Mouse (Mus musculus) adrenal gland, adult 18-20 months (tissue): ENCODE measurements around the gene Fer1l4. TPM values are rescaled to one million over a fixed set of nuclear protein-coding genes. Genes with fewer than 3 reads are reported as not detected.
A peak's percentile ranks its signal among the peaks of the same experiment; 100 is the strongest.

ENCODE experiments used
- DNase-seq, 2 experiments: peaks; one replicate each; pipeline ENCODE4 v3.0.0; 2021 to 2022; ENCODE audit warnings: low spot score in 2 of 2
- total RNA-seq, 2 experiments: library from RNA; stranded (reverse); gene quantifications; 1 replicate in 1 of 2; 2 replicates in 1 of 2; pipeline ENCODE4 v1.2.3; 2021

The Fer1l4 gene
- total RNA-seq, 2 experiments from 2014 or later, result not detected

DNA sequence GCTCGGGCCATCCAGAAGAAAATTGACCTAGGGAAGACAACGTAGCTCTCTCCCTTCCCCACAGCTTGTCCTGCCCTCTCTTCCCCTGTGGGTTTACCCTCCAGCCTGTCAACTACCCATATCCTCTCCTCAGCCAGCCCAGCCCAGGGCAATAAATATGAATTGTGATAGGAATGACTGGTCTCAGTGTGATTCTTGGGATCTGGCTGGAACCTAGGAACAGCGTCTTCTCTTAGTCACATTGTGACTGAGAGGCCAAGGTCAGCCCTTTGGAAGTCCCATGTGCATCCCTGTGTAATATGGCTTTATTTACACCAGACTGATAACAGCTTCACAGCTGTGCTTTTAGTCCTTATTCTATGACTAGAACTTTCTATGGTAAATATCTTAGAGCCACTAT is 34.6 kb downstream of the Fer1l4 start:
- DNase-seq, result no peak

DNA sequence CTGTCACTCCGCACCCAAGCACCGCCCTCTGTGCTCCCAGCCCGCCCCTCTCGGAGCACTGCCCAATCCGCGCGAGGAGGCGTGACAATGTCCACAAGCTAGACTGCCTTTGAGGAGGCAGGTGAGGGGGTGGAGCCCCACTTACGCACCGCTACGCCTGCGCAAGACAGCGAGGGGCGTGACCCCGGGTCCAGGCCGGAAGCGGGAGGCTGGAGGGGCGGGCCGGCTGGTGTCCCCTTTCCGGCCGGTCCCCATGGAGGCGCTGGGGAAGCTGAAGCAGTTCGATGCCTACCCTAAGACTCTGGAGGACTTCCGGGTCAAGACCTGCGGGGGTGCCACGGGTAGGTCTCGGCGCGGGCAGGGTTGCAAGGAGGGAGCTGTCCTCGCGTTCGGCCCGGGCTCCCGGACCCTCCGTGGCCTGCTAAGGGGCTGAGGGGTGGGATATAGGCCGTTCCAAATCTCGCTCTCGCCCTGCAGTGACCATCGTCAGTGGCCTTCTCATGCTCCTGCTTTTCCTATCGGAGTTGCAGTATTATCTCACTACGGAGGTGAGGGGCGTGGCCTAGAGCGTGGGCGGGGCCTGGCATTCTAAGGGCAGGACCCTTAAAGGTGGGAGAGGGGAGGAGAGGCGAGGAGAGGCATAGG is 44.7 kb downstream of the Fer1l4 start, which contains the start of the genes 6430550D23Rik and Ergic3:
Gene 6430550D23Rik, minus strand, starts transcription at position 90 of the 645 bp plus-strand sequence.
Gene Ergic3, plus strand, starts transcription at position 158 of the 645 bp plus-strand sequence.
- peak; percentile 95 to 96 for DNase-seq

GRCm38 (mm10) chr2:156005393-156005792 is 47.4 kb downstream of the Fer1l4 start:
- DNase-seq, result no peak

- DNase-seq, result no peak
Observed at GRCm38 (mm10) chr2:155991863-155992321, 60.9 kb downstream of the Fer1l4 start.

GRCm38 (mm10) chr2:155991151-155991550 is 61.6 kb downstream of the Fer1l4 start:
- DNase-seq, result no peak

- DNase-seq, result no peak
Observed at GRCm38 (mm10) chr2:155989085-155989484, 63.7 kb downstream of the Fer1l4 start.

- no peak for DNase-seq
Observed at GRCm38 (mm10) chr2:155987131-155987530, 65.6 kb downstream of the Fer1l4 start.

- DNase-seq, result no peak
Observed at GRCm38 (mm10) chr2:155985776-155986175, 67.0 kb downstream of the Fer1l4 start.

DNA sequence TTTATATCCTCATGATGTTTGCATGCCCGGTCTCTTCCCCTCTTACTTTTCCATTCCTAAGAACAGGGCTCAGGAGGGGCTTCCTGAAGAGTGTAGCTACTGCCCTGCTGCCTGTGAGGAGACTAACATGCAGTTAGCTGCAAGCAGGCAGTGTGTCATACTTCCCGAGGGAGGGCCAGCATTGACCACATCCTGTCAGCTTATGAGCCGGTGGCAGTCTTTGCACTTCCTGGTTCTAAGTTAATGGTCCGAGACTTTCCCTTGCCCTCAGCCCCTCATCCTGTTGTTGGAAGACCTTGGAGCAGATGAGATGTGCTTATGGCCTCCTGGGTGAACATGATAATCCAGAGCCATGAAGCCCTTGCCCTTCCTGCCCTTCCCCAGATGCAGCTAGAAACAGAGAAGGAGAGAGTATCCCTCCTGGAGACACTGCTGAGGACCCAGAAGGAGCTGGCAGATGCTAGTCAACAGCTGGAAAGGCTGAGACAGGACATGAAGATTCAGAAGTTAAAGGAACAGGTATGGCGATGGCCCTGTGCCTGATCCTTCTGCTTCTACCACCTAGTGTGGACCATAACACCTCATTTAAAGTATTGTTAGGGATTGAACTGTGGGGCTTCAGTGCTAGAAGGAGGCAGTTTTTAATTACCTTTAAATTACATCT is 73.3 kb downstream of the Fer1l4 start:
- DNase-seq, result no peak

GRCm38 (mm10) chr2:155974087-155974731 is 78.5 kb downstream of the Fer1l4 start:
- no peak for DNase-seq

- no peak for DNase-seq
Observed at GRCm38 (mm10) chr2:155973348-155973747, 79.4 kb downstream of the Fer1l4 start.

Other genes starting within 250 kb of the Fer1l4 start
- 100 to 1,000 TPM; 171 to 240 TPM for gene BC029722, start 233.5 kb downstream of the Fer1l4 start, total RNA-seq
- gene Eif6, start 226.0 kb downstream of the Fer1l4 start, total RNA-seq, result 100 to 1,000 TPM; 131 to 138 TPM
- not detected for gene Fam83c, start 218.1 kb downstream of the Fer1l4 start, total RNA-seq
- gene Uqcc1, start 122.6 kb downstream of the Fer1l4 start, total RNA-seq, result 100 to 1,000 TPM; 122 to 139 TPM
- gene Gm15557, start 112.2 kb downstream of the Fer1l4 start, total RNA-seq, result not detected
- under 1 TPM in 1 of 2 experiments, not detected in 1; 0.38 TPM for gene Gdf5, start 107.6 kb downstream of the Fer1l4 start, total RNA-seq
- gene Cep250, start 96.5 kb downstream of the Fer1l4 start, total RNA-seq, result 10 to 100 TPM in 1 of 2 experiments, 1 to 10 TPM in 1; 9.9 to 10.7 TPM
- 1 to 10 TPM; 1.2 to 2.0 TPM for gene 6430550D23Rik, start 45.0 kb downstream of the Fer1l4 start, total RNA-seq
- gene Ergic3, start 44.9 kb downstream of the Fer1l4 start, total RNA-seq, result 100 to 1,000 TPM; 215 to 227 TPM
- 1 to 10 TPM; 4.2 to 9.3 TPM for gene Spag4, start 12.2 kb upstream of the Fer1l4 start, total RNA-seq
- 10 to 100 TPM; 36.1 to 37.2 TPM for gene Cpne1, start 59.0 kb upstream of the Fer1l4 start, total RNA-seq
- 10 to 100 TPM; 22.1 to 29.7 TPM for gene Rbm12, start 59.0 kb upstream of the Fer1l4 start, total RNA-seq
- 10 to 100 TPM; 25.4 to 28.6 TPM for gene Gm28036, start 74.1 kb upstream of the Fer1l4 start, total RNA-seq
- 100 to 1,000 TPM; 346 to 350 TPM for gene Romo1, start 91.1 kb upstream of the Fer1l4 start, total RNA-seq
- 10 to 100 TPM; 80.4 to 90.4 TPM for gene Nfs1, start 91.2 kb upstream of the Fer1l4 start, total RNA-seq
- gene Rbm39, start 127.3 kb upstream of the Fer1l4 start, total RNA-seq, result 100 to 1,000 TPM; 283 to 382 TPM
- 10 to 100 TPM; 32.3 to 42.2 TPM for gene Phf20, start 143.5 kb upstream of the Fer1l4 start, total RNA-seq